Mouse (Mus musculus) hindbrain, embryonic 12.5 days (tissue): ENCODE results near the gene Ndufv1. TPM values are rescaled to one million over a fixed set of nuclear protein-coding genes. Genes with fewer than 3 reads are reported as not detected.
A peak's percentile ranks its signal among the peaks of the same experiment; 100 is the strongest.
"Not testable (repeated sequence)": the region's sequence is repeated elsewhere in the genome, so short reads cannot be mapped to it uniquely, and the experiment has no call there.

Experiments used
- ATAC-seq: fragments of 200-750 bp; cut with Nextera tagmentation; 2 replicates; pipeline ENCODE4 v1.8.0; 2017; ENCODE audit warnings: moderate TSS enrichment; ENCODE audit not compliant: low FRiP score
- H3K27ac ChIP-seq: fragments of 300-500 bp; sonication (generic); 2 replicates; pipeline ENCODE4 v1.5.1; 2016; ENCODE audit warnings: mild to moderate bottlenecking
- H3K27me3 ChIP-seq: fragments of 300-500 bp; sonication (generic); 2 replicates; pipeline ENCODE4 v1.6.1; 2016; ENCODE audit warnings: mild to moderate bottlenecking
- H3K36me3 ChIP-seq: fragments of 300-500 bp; sonication (generic); 2 replicates; pipeline ENCODE4 v1.6.1; 2016; ENCODE audit warnings: mild to moderate bottlenecking
- H3K4me1 ChIP-seq: fragments of 300-500 bp; sonication (generic); 2 replicates; pipeline ENCODE4 v1.6.1; 2016
- H3K4me2 ChIP-seq: fragments of 300-500 bp; sonication (generic); replicated peaks from 2 replicates; pipeline ENCODE4 v1.6.1; 2016; ENCODE audit warnings: mild to moderate bottlenecking
- H3K4me3 ChIP-seq: fragments of 300-500 bp; sonication (generic); 2 replicates; pipeline ENCODE4 v1.5.1; 2016; ENCODE audit warnings: mild to moderate bottlenecking
- H3K9ac ChIP-seq: fragments of 300-500 bp; sonication (generic); 2 replicates; pipeline ENCODE4 v1.6.1; 2016; ENCODE audit warnings: mild to moderate bottlenecking, moderate library complexity
- H3K9me3 ChIP-seq: fragments of 300-500 bp; sonication (generic); replicated peaks from 2 replicates; pipeline ENCODE4 v1.6.1; 2016; ENCODE audit warnings: mild to moderate bottlenecking
- WGBS: fragments of 180-500 bp; shearing (Covaris S2); methylation state at CpG from one replicate; pipeline ENCODE4 v1.1.7; 2016; 5-methylcytosine and 5-hydroxymethylcytosine counted together
- polyA plus RNA-seq: library from polyadenylated mRNA; unstranded; fragments of >200 nt; fragmentation: Nextera tagmentation; extraction: Ambion mirVana; gene quantifications from 2 replicates; pipeline ENCODE4 v1.2.1, GENCODE M21; 2016

Ndufv1 gene
- polyA plus RNA-seq, 1 experiment from 2014 or later = 187 TPM

- not testable (repeated sequence) for H3K27me3 ChIP-seq, H3K36me3 ChIP-seq, H3K9me3 ChIP-seq
- peak; percentile 50 for ATAC-seq
- H3K27ac ChIP-seq = 0 out of 2 replicates have a peak overlapping the region, but pooled peaks have one; percentile 49
- H3K4me2 ChIP-seq = peak overlapping the region; percentile 69
- peak overlapping the region; percentile 57 for H3K4me3 ChIP-seq
- peaks cover 17% of the 10 kb centered on the region for H3K4me1 ChIP-seq
- peak overlapping the region; percentile 73 for H3K9ac ChIP-seq
- WGBS = 23% methylated on average over 7 of the region's 8 CpGs
These were observed 24.7 kb upstream of the Ndufv1 start for GRCm38 (mm10) chr19:4037154-4037787.

DNA sequence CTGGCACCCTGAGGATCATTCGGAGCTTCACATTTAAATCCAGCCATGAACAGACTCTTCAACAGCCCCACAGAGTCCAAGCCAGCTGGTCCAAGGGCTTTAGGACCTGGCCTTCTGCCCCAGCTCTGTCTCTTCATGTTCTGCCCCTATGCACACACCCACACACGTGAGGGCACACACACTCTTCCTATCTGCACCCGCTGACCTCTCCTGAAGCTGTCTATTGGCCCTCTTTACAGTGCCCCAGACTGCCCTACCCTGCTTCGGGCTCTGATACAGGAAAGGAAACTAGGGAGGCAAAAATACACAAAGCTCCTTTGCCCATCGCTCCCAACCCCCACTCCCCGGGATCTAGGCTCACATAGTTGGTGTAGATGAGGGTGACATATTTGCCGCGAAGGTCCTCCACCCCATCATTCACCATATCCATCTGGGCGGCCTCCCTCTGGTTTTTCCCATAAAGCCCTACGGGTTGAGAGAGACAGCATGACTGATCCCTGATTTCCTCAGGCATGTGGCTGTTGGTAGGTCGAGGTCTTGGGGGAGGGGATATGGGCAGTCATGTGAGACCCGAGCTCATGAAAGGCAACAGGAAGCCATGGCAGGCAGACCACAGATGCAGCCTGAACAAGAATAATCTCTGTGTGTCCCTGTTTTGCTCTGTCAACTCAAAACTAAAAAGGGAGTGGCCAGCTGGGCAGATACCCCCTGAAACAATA lies 23.9 kb upstream of the Ndufv1 start:
- H3K4me2 ChIP-seq = peak overlapping the region; percentile 17; the same call in 1 of the 2 replicates
- H3K27ac ChIP-seq = no peak overlapping the region
- no peaks in the 10 kb centered on the region for H3K36me3 ChIP-seq
- H3K9ac ChIP-seq = no peak overlapping the region
- H3K4me1 ChIP-seq = peaks cover 17% of the 10 kb centered on the region
- ATAC-seq = no peak
- H3K4me3 ChIP-seq = no peak overlapping the region
- no peaks in the 10 kb centered on the region for H3K27me3 ChIP-seq
- WGBS = 71% methylated on average over 12 of the region's 12 CpGs
- H3K9me3 ChIP-seq = no peaks in the 10 kb centered on the region

- WGBS = 70% methylated on average over 5 of the region's 5 CpGs
- H3K4me1 ChIP-seq = peaks cover 17% of the 10 kb centered on the region
- no peak for ATAC-seq
- H3K4me3 ChIP-seq = no peak overlapping the region
- H3K9ac ChIP-seq = no peak overlapping the region
- no peak overlapping the region for H3K27ac ChIP-seq
- no peaks in the 10 kb centered on the region for H3K27me3 ChIP-seq
- H3K4me2 ChIP-seq = no peak overlapping the region
- no peaks in the 10 kb centered on the region for H3K9me3 ChIP-seq
- H3K36me3 ChIP-seq = no peaks in the 10 kb centered on the region
These were observed 21.1 kb upstream of the Ndufv1 start for GRCm38 (mm10) chr19:4033742-4034141.

- H3K27me3 ChIP-seq = no peaks in the 10 kb centered on the region
- H3K4me3 ChIP-seq = no peak overlapping the region
- no peak overlapping the region for H3K9ac ChIP-seq
- no peak overlapping the region for H3K27ac ChIP-seq
- 78% methylated on average over 3 of the region's 3 CpGs for WGBS
- no peak overlapping the region for H3K4me2 ChIP-seq
- H3K9me3 ChIP-seq = no peaks in the 10 kb centered on the region
- no peak for ATAC-seq
- H3K4me1 ChIP-seq = peaks cover 16% of the 10 kb centered on the region
- H3K36me3 ChIP-seq = no peaks in the 10 kb centered on the region
These were observed 20.7 kb upstream of the Ndufv1 start for GRCm38 (mm10) chr19:4033298-4033697.

GRCm38 (mm10) chr19:4032668-4033067 lies 20.1 kb upstream of the Ndufv1 start:
- peaks cover 10% of the 10 kb centered on the region for H3K4me1 ChIP-seq
- no peak overlapping the region for H3K4me2 ChIP-seq
- no peaks in the 10 kb centered on the region for H3K27me3 ChIP-seq
- H3K4me3 ChIP-seq = no peak overlapping the region
- no peaks in the 10 kb centered on the region for H3K36me3 ChIP-seq
- no peak overlapping the region for H3K9ac ChIP-seq
- 59% methylated on average over 7 of the region's 7 CpGs for WGBS
- H3K9me3 ChIP-seq = no peaks in the 10 kb centered on the region
- no peak for ATAC-seq
- no peak overlapping the region for H3K27ac ChIP-seq

- no peak overlapping the region for H3K9ac ChIP-seq
- H3K27me3 ChIP-seq = no peaks in the 10 kb centered on the region
- no peaks in the 10 kb centered on the region for H3K36me3 ChIP-seq
- H3K4me1 ChIP-seq = no peaks in the 10 kb centered on the region
- H3K9me3 ChIP-seq = peaks cover 4% of the 10 kb centered on the region; the same call in 1 of the 2 replicates
- H3K4me2 ChIP-seq = no peak overlapping the region
- no peak overlapping the region for H3K27ac ChIP-seq
- ATAC-seq = no peak
- H3K4me3 ChIP-seq = no peak overlapping the region
These were observed 15.0 kb upstream of the Ndufv1 start for GRCm38 (mm10) chr19:4027576-4027975.

GRCm38 (mm10) chr19:4023185-4023584 lies 10.6 kb upstream of the Ndufv1 start:
- H3K27ac ChIP-seq = no peak overlapping the region
- no peak overlapping the region for H3K4me2 ChIP-seq
- H3K4me1 ChIP-seq = no peaks in the 10 kb centered on the region
- H3K36me3 ChIP-seq = no peaks in the 10 kb centered on the region
- no peak overlapping the region for H3K4me3 ChIP-seq
- H3K9me3 ChIP-seq = peaks cover 4% of the 10 kb centered on the region; the same call in 1 of the 2 replicates
- no peak overlapping the region for H3K9ac ChIP-seq
- no peak for ATAC-seq
- no peaks in the 10 kb centered on the region for H3K27me3 ChIP-seq
- WGBS = 78% methylated on average over 7 of the region's 7 CpGs

GRCm38 (mm10) chr19:4018743-4019583 lies 6.4 kb upstream of the Ndufv1 start:
- no peak overlapping the region for H3K4me3 ChIP-seq
- no peaks in the 10 kb centered on the region for H3K36me3 ChIP-seq
- no peak overlapping the region for H3K4me2 ChIP-seq
- peak; percentile 52; the same call in 1 of the 2 replicates for ATAC-seq
- H3K9me3 ChIP-seq = no peaks in the 10 kb centered on the region
- H3K4me1 ChIP-seq = no peaks in the 10 kb centered on the region
- H3K9ac ChIP-seq = no peak overlapping the region
- H3K27ac ChIP-seq = no peak overlapping the region
- 31% methylated on average over 18 of the region's 18 CpGs for WGBS
- no peaks in the 10 kb centered on the region for H3K27me3 ChIP-seq

DNA sequence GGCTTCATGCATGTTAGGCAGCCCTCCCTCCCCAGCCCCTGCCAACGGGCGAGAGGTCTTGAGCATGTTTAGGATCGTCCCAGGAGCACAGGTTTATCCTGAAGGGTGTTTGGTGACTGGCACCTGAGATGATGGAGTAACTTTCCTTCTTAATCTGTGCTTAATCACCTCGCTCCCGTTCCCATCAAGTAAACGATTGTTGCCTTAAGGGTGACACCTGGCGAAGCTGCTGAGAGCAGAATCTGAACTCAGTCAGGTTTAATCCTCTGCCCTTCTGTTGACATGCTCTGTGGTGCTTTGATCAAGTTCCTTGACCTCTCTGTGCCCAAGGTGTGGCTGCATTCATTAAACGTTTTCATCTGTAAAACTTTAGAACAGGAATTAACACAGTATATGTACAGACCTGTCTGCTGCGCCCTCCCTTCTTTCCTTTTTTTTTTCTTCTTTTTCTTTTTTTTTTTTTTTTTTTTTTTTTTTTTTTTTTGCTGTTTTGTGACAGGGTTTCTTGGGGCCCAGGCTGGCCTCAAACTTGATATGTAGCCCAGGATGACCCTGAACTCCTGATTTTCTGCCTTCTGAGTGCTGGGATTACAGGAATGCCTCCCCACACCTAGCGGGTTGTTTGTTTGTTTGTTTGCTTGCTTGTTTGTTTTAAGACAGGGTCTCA lies 5.4 kb upstream of the Ndufv1 start:
- no peak overlapping the region for H3K9ac ChIP-seq
- 67% methylated on average over 10 of the region's 10 CpGs for WGBS
- H3K4me1 ChIP-seq = no peaks in the 10 kb centered on the region; the same call in 1 of the 2 replicates

GRCm38 (mm10) chr19:4015635-4016034 lies 3.0 kb upstream of the Ndufv1 start:
- no peaks in the 10 kb centered on the region for H3K36me3 ChIP-seq
- no peaks in the 10 kb centered on the region for H3K9me3 ChIP-seq
- no peaks in the 10 kb centered on the region for H3K27me3 ChIP-seq
- H3K27ac ChIP-seq = no peak overlapping the region
- no peak overlapping the region for H3K4me2 ChIP-seq
- H3K9ac ChIP-seq = no peak overlapping the region
- H3K4me1 ChIP-seq = peaks cover 7% of the 10 kb centered on the region
- no peak overlapping the region for H3K4me3 ChIP-seq
- WGBS = 61% methylated on average over 5 of the region's 5 CpGs
- no peak for ATAC-seq

More for the DNA sequence above, 5.4 kb upstream of the Ndufv1 start:
- no peak overlapping the region for H3K4me2 ChIP-seq
- no peak overlapping the region for H3K27ac ChIP-seq
- no peaks in the 10 kb centered on the region for H3K36me3 ChIP-seq
- no peaks in the 10 kb centered on the region for H3K27me3 ChIP-seq
- ATAC-seq = no peak
- no peak overlapping the region for H3K4me3 ChIP-seq
- H3K9me3 ChIP-seq = no peaks in the 10 kb centered on the region

GRCm38 (mm10) chr19:4014802-4015201 lies 2.2 kb upstream of the Ndufv1 start:
- H3K4me1 ChIP-seq = peaks cover 7% of the 10 kb centered on the region
- no peak overlapping the region for H3K27ac ChIP-seq
- H3K9ac ChIP-seq = no peak overlapping the region
- H3K4me2 ChIP-seq = no peak overlapping the region
- H3K36me3 ChIP-seq = peaks cover 5% of the 10 kb centered on the region
- H3K4me3 ChIP-seq = no peak overlapping the region
- no peaks in the 10 kb centered on the region for H3K9me3 ChIP-seq
- no peak for ATAC-seq
- H3K27me3 ChIP-seq = no peaks in the 10 kb centered on the region

DNA sequence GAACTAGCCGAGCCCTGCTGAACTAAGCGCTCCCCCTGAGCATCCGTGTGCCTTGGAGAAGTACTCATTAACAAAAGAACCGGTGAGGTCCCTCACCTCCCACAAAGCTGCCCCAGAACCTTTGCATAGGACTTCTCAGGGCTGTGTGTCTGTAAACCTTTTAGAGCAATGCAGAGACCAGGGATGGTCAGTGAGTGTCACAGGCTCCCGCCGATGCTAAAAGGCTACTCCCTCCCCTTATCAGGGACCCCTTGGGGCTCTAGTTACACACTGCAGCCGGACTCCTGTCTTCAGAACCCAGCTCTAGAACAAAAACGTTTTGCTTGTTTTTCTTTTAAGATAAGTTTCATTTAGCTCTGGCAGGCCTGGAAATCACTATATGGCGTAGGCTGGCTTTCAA lies 460 bp upstream of the Ndufv1 start:
- 17% methylated on average over 9 of the region's 9 CpGs for WGBS
- H3K4me3 ChIP-seq = peak overlapping the region; percentile 82
- peak overlapping the region; percentile 48 for H3K4me2 ChIP-seq
- no peak overlapping the region for H3K27ac ChIP-seq
- H3K27me3 ChIP-seq = no peaks in the 10 kb centered on the region
- H3K9me3 ChIP-seq = no peaks in the 10 kb centered on the region
- H3K36me3 ChIP-seq = peaks cover 22% of the 10 kb centered on the region
- ATAC-seq = peak; percentile 46; the same call in 1 of the 2 replicates
- H3K4me1 ChIP-seq = peaks cover 7% of the 10 kb centered on the region
- no peak overlapping the region for H3K9ac ChIP-seq
